Mouse (Mus musculus) bone marrow, adult 2 months (tissue): ENCODE data around the gene Ispd. TPM values are rescaled to one million over a fixed set of nuclear protein-coding genes. Genes with fewer than 3 reads are reported as not detected.
"Not testable (repeated sequence)": the region's sequence is repeated elsewhere in the genome, so short reads cannot be mapped to it uniquely, and the experiment has no call there.

Source experiments
- H3K27ac ChIP-seq: fragments of 200-500 bp; 2 replicates; pipeline ENCODE4 v1.5.1; 2012; ENCODE audit warnings: low read depth, mild to moderate bottlenecking, control low read depth, inconsistent platforms, low read length; ENCODE audit not compliant: control insufficient read depth, poor library complexity, insufficient read depth
- H3K4me1 ChIP-seq: fragments of 200-500 bp; 2 replicates; pipeline ENCODE4 v1.6.1; 2011; ENCODE audit warnings: low read length; ENCODE audit not compliant: control insufficient read depth, insufficient read depth
- H3K4me3 ChIP-seq: fragments of 200-500 bp; replicated peaks from 2 replicates; pipeline ENCODE3; 2011; ENCODE audit warnings: mild to moderate bottlenecking, low read depth, low read length, control low read depth; ENCODE audit not compliant: control insufficient read depth
- CTCF ChIP-seq: fragments of 200-500 bp; IDR thresholded peaks from 2 replicates; pipeline ENCODE4 v1.5.1; 2011; ENCODE audit warnings: low read length, control low read depth; ENCODE audit not compliant: control insufficient read depth, insufficient read depth
- POLR2A ChIP-seq: fragments of 200-500 bp; IDR thresholded peaks from 2 replicates; pipeline ENCODE4 v1.6.1; 2011; ENCODE audit warnings: low read depth, mild to moderate bottlenecking, control low read depth, low read length, borderline replicate concordance; ENCODE audit not compliant: control insufficient read depth
- WGBS: fragments of 180-500 bp; shearing (Covaris S2); methylation state at CpG from one replicate; pipeline ENCODE4 v1.1.7; 2018; 5-methylcytosine and 5-hydroxymethylcytosine counted together
- polyA plus RNA-seq: library from polyadenylated mRNA; stranded (reverse); fragments of >200 nt; gene quantifications from 2 replicates; pipeline ENCODE4 v1.2.4, GENCODE M21; 2011; ENCODE audit warnings: low replicate concordance; ENCODE audit not compliant: missing spikeins, insufficient read depth, insufficient read length

The Ispd gene
- 0.75 and 1.4 TPM in 2 replicates for polyA plus RNA-seq

DNA sequence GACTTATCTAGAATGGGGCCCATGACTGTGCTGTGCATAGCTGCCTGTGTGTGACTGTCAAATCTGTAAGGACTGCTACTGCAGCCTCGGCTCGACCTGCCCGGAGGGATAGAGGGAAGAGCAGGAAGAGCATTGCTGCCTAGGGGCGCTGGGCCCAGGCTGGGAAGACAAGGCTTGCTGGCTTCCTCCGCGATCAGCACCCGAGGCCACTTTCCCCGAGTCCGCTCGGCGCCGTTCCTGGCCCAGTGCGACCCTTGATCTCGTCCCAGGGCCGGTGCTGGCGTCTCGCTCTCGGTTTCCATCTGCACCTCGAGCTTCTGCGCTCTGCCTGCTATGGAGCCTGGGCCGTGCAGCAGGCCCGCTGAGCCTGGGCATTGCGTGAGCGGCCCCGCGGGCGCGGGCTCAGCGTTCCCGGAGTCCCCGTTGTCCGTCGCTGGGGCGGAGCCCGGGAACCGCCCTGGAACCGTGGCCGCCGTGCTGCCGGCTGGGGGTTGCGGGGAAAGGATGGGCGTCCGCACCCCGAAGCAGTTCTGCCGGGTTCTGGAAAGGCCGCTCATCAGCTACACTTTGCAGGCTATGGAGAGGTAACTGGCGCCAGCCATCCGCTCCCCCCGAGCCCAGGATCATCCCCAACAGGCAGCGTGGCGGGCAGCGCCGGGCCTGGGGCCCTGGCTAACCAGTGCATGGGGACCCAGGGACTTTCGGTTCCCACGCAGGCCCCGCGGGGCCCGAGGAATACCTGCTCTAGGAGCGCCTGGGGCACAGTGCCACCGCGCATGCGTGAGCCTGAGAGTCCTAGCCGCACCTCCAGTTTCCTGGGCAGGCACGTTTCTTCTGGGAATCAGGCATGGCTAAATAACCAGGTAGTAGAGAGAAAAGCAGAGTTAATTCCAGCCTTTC, at the start of gene Ispd, which contains the start of gene D630036H23Rik:
TSS of gene Ispd (plus strand) at position 10 of the 900 bp plus-strand sequence.
TSS of gene D630036H23Rik (minus strand) at position 741 of the 900 bp plus-strand sequence.
- peak within 1 kb of the TSS; percentile 63 for H3K27ac ChIP-seq
- TF ChIP-seq CTCF (no peak), POLR2A (peak; percentile 34; the same call in 1 of the 2 replicates)
- WGBS: under 1% methylated on average over 64 of the region's 64 CpGs
- no peaks in the 10 kb centered on the region; the same call in 1 of the 2 replicates for H3K4me1 ChIP-seq
- H3K4me3 ChIP-seq: peak within 1 kb of the TSS; percentile 66

DNA sequence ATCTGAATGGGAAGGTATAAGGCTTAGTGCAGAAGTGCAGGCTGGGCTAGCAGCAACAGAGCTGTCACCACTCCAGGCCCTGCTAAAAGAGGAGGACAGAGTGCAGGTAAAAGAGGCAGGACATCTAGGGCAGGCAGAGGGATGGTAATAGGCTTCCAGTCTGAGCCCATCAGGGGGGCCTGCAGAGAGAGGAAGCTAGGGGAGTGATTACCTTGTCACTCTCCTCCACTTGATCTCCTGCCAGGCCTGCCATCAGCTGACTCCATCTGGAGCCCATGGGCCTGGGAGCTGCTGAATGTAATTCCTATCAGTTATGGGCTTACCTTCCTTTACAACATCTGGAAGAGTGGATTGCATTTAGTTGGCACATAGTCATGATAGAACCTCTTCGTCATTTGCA, 48.6 kb upstream of the Ispd start:
- 89% methylated on average over 1 of the region's 1 CpGs for WGBS
- TF ChIP-seq CTCF (no peak), POLR2A (no peak)
- Histone ChIP-seq H3K4me1 (no peaks in the 10 kb centered on the region), H3K27ac (no peak overlapping the region), H3K4me3 (no peak overlapping the region)

GRCm38 (mm10) chr12:36333837-36334281, 47.4 kb upstream of the Ispd start:
- WGBS: 73% methylated on average over 9 of the region's 9 CpGs
- TF ChIP-seq CTCF (no peak), POLR2A (no peak)

GRCm38 (mm10) chr12:36344131-36344530, 37.1 kb upstream of the Ispd start:
- no peak overlapping the region for H3K4me3 ChIP-seq
- 79% methylated on average over 4 of the region's 4 CpGs for WGBS
- H3K4me1 ChIP-seq: no peaks in the 10 kb centered on the region
- H3K27ac ChIP-seq: no peak overlapping the region
- TF ChIP-seq POLR2A (no peak), CTCF (no peak)

More at GRCm38 (mm10) chr12:36333837-36334281, 47.4 kb upstream of the Ispd start:
- Histone ChIP-seq H3K4me3 (no peak overlapping the region), H3K4me1 (no peaks in the 10 kb centered on the region), H3K27ac (no peak overlapping the region)

DNA sequence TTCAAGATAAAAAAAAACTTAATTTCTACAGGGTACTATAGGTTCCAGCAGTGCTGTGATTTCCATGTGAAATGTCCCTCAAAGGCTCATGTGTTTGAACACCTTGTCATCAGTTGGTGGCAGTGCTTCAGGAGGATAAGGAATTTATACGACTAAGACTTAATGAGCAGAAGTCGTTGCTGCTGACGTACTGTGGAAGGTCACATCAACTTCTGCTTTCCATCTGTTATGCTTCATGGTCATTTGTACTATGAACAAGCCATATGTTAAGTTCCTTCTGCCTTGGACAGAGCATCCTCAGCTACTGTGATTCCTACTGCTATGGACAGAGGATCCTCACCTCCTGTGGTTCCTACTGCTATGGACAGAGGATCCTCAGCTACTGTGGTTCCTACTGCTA, 21.2 kb upstream of the Ispd start:
- H3K4me1 ChIP-seq: no peaks in the 10 kb centered on the region
- TF ChIP-seq POLR2A: no peak
- TF ChIP-seq CTCF: no peak
- H3K27ac ChIP-seq: no peak overlapping the region
- H3K4me3 ChIP-seq: no peak overlapping the region
- WGBS: 78% methylated on average over 3 of the region's 3 CpGs

- 78% methylated on average over 5 of the region's 5 CpGs for WGBS
- Histone ChIP-seq H3K4me1 (no peaks in the 10 kb centered on the region), H3K4me3 (no peak overlapping the region), H3K27ac (no peak overlapping the region)
- no peak for TF ChIP-seq CTCF
- no peak for TF ChIP-seq POLR2A
These were observed 20.6 kb upstream of the Ispd start for GRCm38 (mm10) chr12:36360693-36361092.

- Histone ChIP-seq H3K4me3 (no peak overlapping the region), H3K27ac (no peak overlapping the region), H3K4me1 (no peaks in the 10 kb centered on the region)
- 87% methylated on average over 4 of the region's 4 CpGs for WGBS
- TF ChIP-seq CTCF (no peak), POLR2A (no peak)
These were observed 17.2 kb upstream of the Ispd start for GRCm38 (mm10) chr12:36364013-36364412.

GRCm38 (mm10) chr12:36373237-36373998, 7.8 kb upstream of the Ispd start:
- Histone ChIP-seq H3K4me1 (no peaks in the 10 kb centered on the region), H3K4me3 (no peak overlapping the region), H3K27ac (no peak overlapping the region)
- WGBS: 52% methylated on average over 4 of the region's 4 CpGs
- TF ChIP-seq POLR2A: no peak
- TF ChIP-seq CTCF: no peak

DNA sequence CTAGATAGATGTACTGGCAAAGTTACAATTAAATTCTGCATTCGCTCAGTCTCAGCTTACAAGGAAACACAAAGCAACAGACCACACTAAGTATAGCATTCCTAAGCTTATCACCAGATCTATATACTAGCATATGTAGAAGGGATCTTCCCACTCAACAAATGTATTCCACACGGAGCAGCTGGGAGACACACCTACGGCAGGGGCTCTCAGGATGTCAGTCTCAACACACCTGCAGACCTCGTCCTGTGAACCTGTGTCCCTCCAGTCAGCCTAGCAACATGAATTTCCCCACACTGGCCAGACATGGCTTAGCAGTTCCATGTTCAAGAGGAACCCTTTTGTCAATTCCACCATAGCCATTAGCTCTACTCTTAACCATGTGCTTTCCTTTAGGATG, 4.9 kb upstream of the Ispd start:
- not testable (repeated sequence) for H3K4me1 ChIP-seq, H3K27ac ChIP-seq, H3K4me3 ChIP-seq
- WGBS: 74% methylated on average over 3 of the region's 4 CpGs
